Mouse (Mus musculus): ENCODE measurements around the gene Thap12. TPM values are rescaled to one million over a fixed set of nuclear protein-coding genes. Genes with fewer than 3 reads are reported as not detected.

Thap12 gene
- total and polyA plus RNA-seq, 2 experiments from 2014 or later: 37.8 to 48.6 TPM

DNA sequence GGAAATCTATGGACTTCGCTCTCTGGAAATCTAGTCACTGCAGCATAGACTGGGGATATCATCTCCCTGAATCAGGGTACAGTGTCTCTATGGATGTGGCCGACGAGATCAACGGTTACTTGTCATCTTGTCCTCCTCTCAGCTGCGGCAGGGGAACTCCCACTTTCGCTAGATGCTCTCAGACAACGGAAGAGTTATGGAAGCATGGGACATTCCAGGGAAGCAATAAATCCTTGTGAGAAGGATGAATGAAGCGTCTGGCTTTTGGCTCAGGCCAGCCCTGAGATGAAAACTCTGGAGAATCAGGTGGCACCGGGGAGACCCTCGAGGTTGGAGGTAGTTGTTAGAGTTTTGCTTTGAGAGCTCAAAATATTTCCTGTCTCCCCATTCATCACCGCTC is 53.1 kb downstream of the Thap12 start:
- 84% methylated on average over 11 of the region's 11 CpGs for WGBS
- DNase-seq (ENCODE audit: low spot score) (no peak), ATAC-seq (ENCODE audit: insufficient read depth, low read depth) (no peak)
- Histone ChIP-seq H3K9ac (replicated peaks; ENCODE audit: low read depth, low read length) (no peak overlapping the region), H3K4me3 (ENCODE audit: low read depth, low read length) (no peak overlapping the region), H3K4me1 (ENCODE audit: control insufficient read depth, insufficient read depth) (peaks cover 21% of the 10 kb centered on the region), H3K9me3 (replicated peaks; ENCODE audit: control insufficient read depth, low read length) (no peaks in the 10 kb centered on the region), H3K27ac (ENCODE audit: low read depth) (no peak overlapping the region), H3K36me3 (replicated peaks; ENCODE audit: control insufficient read depth, insufficient read depth, low read length) (no peaks in the 10 kb centered on the region), H3K27me3 (ENCODE audit: control insufficient read depth, insufficient read depth, low read length) (0 out of 2 replicates have a peak, but pooled peaks cover 4% of the 10 kb centered on the region), H3K4me2 (ENCODE audit: low read depth, low read length) (no peak overlapping the region)
- TF ChIP-seq CTCF (IDR thresholded peaks at IDR 0.05; ENCODE audit: low read depth) (no peak), EP300 (IDR thresholded peaks at IDR 0.05; ENCODE audit: low read depth) (no peak)

DNA sequence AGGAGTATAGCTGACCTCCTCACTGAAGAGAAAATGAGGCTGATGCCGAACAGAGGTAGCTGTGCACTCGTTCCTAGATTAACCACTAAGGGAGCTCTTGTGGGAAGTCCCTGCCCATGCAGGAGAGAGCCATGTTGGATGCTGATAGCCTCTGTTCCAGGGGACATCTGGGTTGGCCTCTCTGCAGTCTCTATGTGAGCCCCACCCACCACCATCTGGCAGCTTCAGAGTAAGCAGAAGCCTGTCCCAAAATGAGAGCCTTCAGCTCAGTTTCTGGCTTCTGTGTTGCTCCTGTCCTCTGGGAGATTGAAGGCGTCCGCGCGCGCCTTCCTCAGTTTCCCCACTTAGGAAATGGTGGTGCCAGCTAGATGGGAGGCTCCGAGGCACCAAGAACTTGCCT is 53.7 kb downstream of the Thap12 start:
- 0 out of 2 replicates have a peak, but pooled peaks cover 4% of the 10 kb centered on the region for H3K27me3 ChIP-seq (ENCODE audit: control insufficient read depth, insufficient read depth, low read length)
- peaks cover 21% of the 10 kb centered on the region for H3K4me1 ChIP-seq (ENCODE audit: control insufficient read depth, insufficient read depth)
- ATAC-seq (ENCODE audit: insufficient read depth, low read depth) (no peak), DNase-seq (ENCODE audit: low spot score) (no peak)
- no peak for TF ChIP-seq EP300 (IDR thresholded peaks at IDR 0.05; ENCODE audit: low read depth)
- no peak for TF ChIP-seq CTCF (IDR thresholded peaks at IDR 0.05; ENCODE audit: low read depth)
- H3K9me3 ChIP-seq (replicated peaks; ENCODE audit: control insufficient read depth, low read length): no peaks in the 10 kb centered on the region
- H3K9ac ChIP-seq (replicated peaks; ENCODE audit: low read depth, low read length): no peak overlapping the region
- H3K4me2 ChIP-seq (ENCODE audit: low read depth, low read length): no peak overlapping the region
- no peak overlapping the region for H3K27ac ChIP-seq (ENCODE audit: low read depth)
- 78% methylated on average over 8 of the region's 8 CpGs for WGBS
- H3K36me3 ChIP-seq (replicated peaks; ENCODE audit: control insufficient read depth, insufficient read depth, low read length): no peaks in the 10 kb centered on the region
- H3K4me3 ChIP-seq (ENCODE audit: low read depth, low read length): no peak overlapping the region

GRCm38 (mm10) chr7:98760126-98760525 is 57.2 kb downstream of the Thap12 start:
- H3K4me3 ChIP-seq (ENCODE audit: low read depth, low read length): no peak overlapping the region
- DNase-seq (ENCODE audit: low spot score): no peak
- no peaks in the 10 kb centered on the region for H3K36me3 ChIP-seq (replicated peaks; ENCODE audit: control insufficient read depth, insufficient read depth, low read length)
- H3K4me1 ChIP-seq (ENCODE audit: control insufficient read depth, insufficient read depth): peaks cover 3% of the 10 kb centered on the region; the same call in 1 of the 2 replicates
- ATAC-seq (ENCODE audit: insufficient read depth, low read depth): no peak
- 81% methylated on average over 5 of the region's 5 CpGs for WGBS
- TF ChIP-seq EP300 (IDR thresholded peaks at IDR 0.05; ENCODE audit: low read depth): no peak
- no peak for TF ChIP-seq CTCF (IDR thresholded peaks at IDR 0.05; ENCODE audit: low read depth)
- H3K27me3 ChIP-seq (ENCODE audit: control insufficient read depth, insufficient read depth, low read length): 0 out of 2 replicates have a peak, but pooled peaks cover 4% of the 10 kb centered on the region
- H3K9ac ChIP-seq (replicated peaks; ENCODE audit: low read depth, low read length): no peak overlapping the region
- no peaks in the 10 kb centered on the region for H3K9me3 ChIP-seq (replicated peaks; ENCODE audit: control insufficient read depth, low read length)
- no peak overlapping the region for H3K4me2 ChIP-seq (ENCODE audit: low read depth, low read length)
- no peak overlapping the region for H3K27ac ChIP-seq (ENCODE audit: low read depth)

DNA sequence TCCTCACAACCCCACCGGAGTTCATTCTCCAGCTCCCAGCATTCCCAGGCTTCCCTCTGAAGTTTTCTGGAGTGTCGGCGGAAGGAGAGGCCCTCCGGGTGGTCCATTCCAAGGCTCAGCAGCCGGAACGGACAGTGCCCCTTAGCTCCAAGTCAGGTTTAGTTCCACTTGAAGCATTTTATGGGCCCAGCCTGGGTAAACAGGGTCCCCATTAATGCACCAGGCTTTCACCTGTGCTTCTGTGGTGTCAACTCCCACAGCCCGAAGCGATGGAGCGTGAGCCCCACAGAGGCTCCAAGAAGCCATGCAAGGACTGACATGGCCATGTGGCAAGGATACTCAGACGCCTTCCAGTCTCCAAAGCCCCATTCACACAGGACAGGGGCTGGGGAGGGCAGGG is 61.0 kb downstream of the Thap12 start:
- Histone ChIP-seq H3K9ac (replicated peaks; ENCODE audit: low read depth, low read length) (no peak overlapping the region), H3K4me2 (ENCODE audit: low read depth, low read length) (no peak overlapping the region), H3K4me3 (ENCODE audit: low read depth, low read length) (no peak overlapping the region), H3K27me3 (ENCODE audit: control insufficient read depth, insufficient read depth, low read length) (no peaks in the 10 kb centered on the region), H3K4me1 (ENCODE audit: control insufficient read depth, insufficient read depth) (peaks cover 2% of the 10 kb centered on the region; the same call in 1 of the 2 replicates), H3K36me3 (replicated peaks; ENCODE audit: control insufficient read depth, insufficient read depth, low read length) (no peaks in the 10 kb centered on the region), H3K9me3 (replicated peaks; ENCODE audit: control insufficient read depth, low read length) (no peaks in the 10 kb centered on the region), H3K27ac (ENCODE audit: low read depth) (no peak overlapping the region)
- 87% methylated on average over 10 of the region's 10 CpGs for WGBS
- TF ChIP-seq EP300 (IDR thresholded peaks at IDR 0.05; ENCODE audit: low read depth) (no peak), CTCF (IDR thresholded peaks at IDR 0.05; ENCODE audit: low read depth) (no peak)
- DNase-seq (ENCODE audit: low spot score) (no peak), ATAC-seq (ENCODE audit: insufficient read depth, low read depth) (no peak)

- ATAC-seq (ENCODE audit: insufficient read depth, low read depth) (no peak), DNase-seq (ENCODE audit: low spot score) (no peak)
- Histone ChIP-seq H3K9ac (replicated peaks; ENCODE audit: low read depth, low read length) (no peak overlapping the region), H3K36me3 (replicated peaks; ENCODE audit: control insufficient read depth, insufficient read depth, low read length) (no peaks in the 10 kb centered on the region), H3K4me1 (ENCODE audit: control insufficient read depth, insufficient read depth) (peaks cover 7% of the 10 kb centered on the region; the same call in 1 of the 2 replicates), H3K4me3 (ENCODE audit: low read depth, low read length) (no peak overlapping the region), H3K4me2 (ENCODE audit: low read depth, low read length) (no peak overlapping the region), H3K27ac (ENCODE audit: low read depth) (no peak overlapping the region), H3K9me3 (replicated peaks; ENCODE audit: control insufficient read depth, low read length) (no peaks in the 10 kb centered on the region), H3K27me3 (ENCODE audit: control insufficient read depth, insufficient read depth, low read length) (no peaks in the 10 kb centered on the region)
- WGBS: 62% methylated on average over 6 of the region's 6 CpGs
- no peak for TF ChIP-seq EP300 (IDR thresholded peaks at IDR 0.05; ENCODE audit: low read depth)
- no peak for TF ChIP-seq CTCF (IDR thresholded peaks at IDR 0.05; ENCODE audit: low read depth)
Observed at GRCm38 (mm10) chr7:98767261-98767660, 64.4 kb downstream of the Thap12 start.

Other genes with a start within 250 kb of the Thap12 start
- 10.3 and 11.4 TPM in 2 replicates for gene Lrrc32, start 213.8 kb upstream of the Thap12 start, total RNA-seq (2014; rRNA removed; ENCODE audit: low replicate concordance)
- 4.6 and 5.7 TPM in 2 replicates for gene Lrrc32, start 213.8 kb upstream of the Thap12 start, polyA plus RNA-seq (2015; fragmentation: Nextera tagmentation; extraction: Ambion mirVana)
- 20.1 and 33.2 TPM in 2 replicates for gene Emsy, start 46.3 kb upstream of the Thap12 start, total RNA-seq (2014; rRNA removed; ENCODE audit: low replicate concordance)
- gene Emsy, start 46.3 kb upstream of the Thap12 start, polyA plus RNA-seq (2015; fragmentation: Nextera tagmentation; extraction: Ambion mirVana): 8.8 and 9.1 TPM in 2 replicates
- 22.9 and 33.9 TPM in 2 replicates for gene Wnt11, start 132.0 kb downstream of the Thap12 start, total RNA-seq (2014; rRNA removed; ENCODE audit: low replicate concordance)
- gene Wnt11, start 132.0 kb downstream of the Thap12 start, polyA plus RNA-seq (2015; fragmentation: Nextera tagmentation; extraction: Ambion mirVana): 4.3 and 4.4 TPM in 2 replicates